Mouse (Mus musculus) hindbrain, embryonic 10.5 days (tissue): Measurements from ENCODE around the gene Lsm7. TPM values are rescaled to one million over a fixed set of nuclear protein-coding genes. Genes with fewer than 3 reads are reported as not detected.

Experiments
- DNase-seq: peaks from one replicate; pipeline ENCODE4 v3.0.0-alpha.2; 2017; ENCODE audit warnings: low spot score
- H3K27ac ChIP-seq: fragments of 300-500 bp; sonication (generic); 2 replicates; pipeline ENCODE4 v1.5.1; 2016; ENCODE audit warnings: mild to moderate bottlenecking, moderate library complexity
- H3K27me3 ChIP-seq: fragments of 300-500 bp; sonication (generic); 2 replicates; pipeline ENCODE4 v1.6.1; 2016; ENCODE audit warnings: mild to moderate bottlenecking; ENCODE audit not compliant: poor library complexity, insufficient read depth, severe bottlenecking
- H3K36me3 ChIP-seq: fragments of 300-500 bp; sonication (generic); 2 replicates; pipeline ENCODE4 v1.6.1; 2016; ENCODE audit warnings: mild to moderate bottlenecking, moderate library complexity
- H3K4me1 ChIP-seq: fragments of 300-500 bp; sonication (generic); replicated peaks from 2 replicates; pipeline ENCODE4 v1.6.1; 2016; ENCODE audit warnings: mild to moderate bottlenecking
- H3K4me3 ChIP-seq: fragments of 300-500 bp; sonication (generic); 2 replicates; pipeline ENCODE4 v1.5.1; 2016; ENCODE audit warnings: mild to moderate bottlenecking, moderate library complexity
- H3K9me3 ChIP-seq: fragments of 300-500 bp; sonication (generic); 2 replicates; pipeline ENCODE4 v1.6.1; 2016; ENCODE audit warnings: mild to moderate bottlenecking, moderate library complexity
- WGBS: fragments of 180-500 bp; shearing (Covaris S2); methylation state at CpG from one replicate; pipeline ENCODE4 v1.1.7; 2016; 5-methylcytosine and 5-hydroxymethylcytosine counted together
- polyA plus RNA-seq: library from polyadenylated mRNA; unstranded; fragments of >200 nt; fragmentation: Nextera tagmentation; extraction: Ambion mirVana; gene quantifications from 2 replicates; pipeline ENCODE4 v1.2.1, GENCODE M21; 2016

Lsm7 gene
- polyA plus RNA-seq, 1 experiment from 2014 or later, result 327 TPM

GRCm38 (mm10) chr10:80814800-80815199 is 40.2 kb downstream of the Lsm7 start:
- H3K4me1 ChIP-seq, result peaks cover 14% of the 10 kb centered on the region
- H3K36me3 ChIP-seq, result no peaks in the 10 kb centered on the region
- no peak overlapping the region for H3K4me3 ChIP-seq
- no peak overlapping the region for H3K27ac ChIP-seq
- no peak for DNase-seq
- peaks cover 26% of the 10 kb centered on the region for H3K27me3 ChIP-seq
- WGBS, result 71% methylated on average over 7 of the region's 7 CpGs
- H3K9me3 ChIP-seq, result no peaks in the 10 kb centered on the region

GRCm38 (mm10) chr10:80813366-80813765 is 41.6 kb downstream of the Lsm7 start, which contains the start of gene Jsrp1:
TSS of gene Jsrp1 (minus strand) at chr10:80813498.
- peaks cover 26% of the 10 kb centered on the region for H3K4me1 ChIP-seq
- WGBS, result 84% methylated on average over 4 of the region's 4 CpGs
- no peak for DNase-seq
- H3K36me3 ChIP-seq, result no peaks in the 10 kb centered on the region
- no peak within 1 kb of the TSS for H3K4me3 ChIP-seq
- peaks cover 41% of the 10 kb centered on the region for H3K27me3 ChIP-seq
- H3K9me3 ChIP-seq, result no peaks in the 10 kb centered on the region
- H3K27ac ChIP-seq, result no peak within 1 kb of the TSS

GRCm38 (mm10) chr10:80812391-80813041 is 42.5 kb downstream of the Lsm7 start:
- H3K27ac ChIP-seq, result no peak overlapping the region
- peaks cover 49% of the 10 kb centered on the region for H3K27me3 ChIP-seq
- H3K9me3 ChIP-seq, result no peaks in the 10 kb centered on the region
- H3K4me3 ChIP-seq, result no peak overlapping the region
- peaks cover 34% of the 10 kb centered on the region for H3K4me1 ChIP-seq
- no peak for DNase-seq
- H3K36me3 ChIP-seq, result no peaks in the 10 kb centered on the region
- WGBS, result 63% methylated on average over 5 of the region's 5 CpGs

- Histone ChIP-seq H3K4me3 (peak overlapping the region; percentile 16), H3K9me3 (no peaks in the 10 kb centered on the region), H3K36me3 (peaks cover 11% of the 10 kb centered on the region), H3K27ac (peak overlapping the region; percentile 36; the same call in 1 of the 2 replicates), H3K4me1 (peaks cover 54% of the 10 kb centered on the region), H3K27me3 (peaks cover 72% of the 10 kb centered on the region)
- 3% methylated on average over 20 of the region's 20 CpGs for WGBS
- no peak for DNase-seq
These were observed 44.9 kb downstream of the Lsm7 start for GRCm38 (mm10) chr10:80810084-80810483.

GRCm38 (mm10) chr10:80808985-80809632 is 45.9 kb downstream of the Lsm7 start:
- H3K27me3 ChIP-seq, result peaks cover 73% of the 10 kb centered on the region
- H3K4me1 ChIP-seq, result peaks cover 54% of the 10 kb centered on the region
- H3K4me3 ChIP-seq, result peak overlapping the region; percentile 66
- peak overlapping the region; percentile 76 for H3K27ac ChIP-seq
- H3K9me3 ChIP-seq, result no peaks in the 10 kb centered on the region
- 8% methylated on average over 18 of the region's 18 CpGs for WGBS
- H3K36me3 ChIP-seq, result peaks cover 21% of the 10 kb centered on the region
- DNase-seq, result no peak

GRCm38 (mm10) chr10:80808099-80808984 is 46.7 kb downstream of the Lsm7 start:
- WGBS, result 16% methylated on average over 40 of the region's 40 CpGs
- peak overlapping the region; percentile 76 for H3K27ac ChIP-seq

GRCm38 (mm10) chr10:80807057-80807627 is 47.9 kb downstream of the Lsm7 start:
- under 1% methylated on average over 58 of the region's 58 CpGs for WGBS
- Histone ChIP-seq H3K4me1 (peaks cover 48% of the 10 kb centered on the region), H3K36me3 (peaks cover 41% of the 10 kb centered on the region), H3K27ac (peak overlapping the region; percentile 88), H3K9me3 (no peaks in the 10 kb centered on the region), H3K4me3 (peak overlapping the region; percentile 66), H3K27me3 (peaks cover 68% of the 10 kb centered on the region)
- DNase-seq, result peak; percentile 83

More at GRCm38 (mm10) chr10:80808099-80808984, 46.7 kb downstream of the Lsm7 start:
- DNase-seq, result peak; percentile 56
- peaks cover 29% of the 10 kb centered on the region for H3K36me3 ChIP-seq
- peaks cover 54% of the 10 kb centered on the region for H3K4me1 ChIP-seq
- H3K4me3 ChIP-seq, result peak overlapping the region; percentile 66
- H3K27me3 ChIP-seq, result peaks cover 70% of the 10 kb centered on the region
- no peaks in the 10 kb centered on the region for H3K9me3 ChIP-seq

GRCm38 (mm10) chr10:80806341-80807056 is 48.5 kb downstream of the Lsm7 start:
- Histone ChIP-seq H3K27me3 (peaks cover 63% of the 10 kb centered on the region), H3K9me3 (no peaks in the 10 kb centered on the region), H3K27ac (peak overlapping the region; percentile 88), H3K4me1 (peaks cover 47% of the 10 kb centered on the region), H3K36me3 (peaks cover 47% of the 10 kb centered on the region), H3K4me3 (peak overlapping the region; percentile 66)
- 33% methylated on average over 34 of the region's 34 CpGs for WGBS
- no peak for DNase-seq

- Histone ChIP-seq H3K4me3 (peak overlapping the region; percentile 66; the same call in 1 of the 2 replicates), H3K27ac (no peak overlapping the region), H3K4me1 (peaks cover 48% of the 10 kb centered on the region), H3K9me3 (no peaks in the 10 kb centered on the region), H3K27me3 (peaks cover 58% of the 10 kb centered on the region), H3K36me3 (peaks cover 53% of the 10 kb centered on the region)
- WGBS, result 21% methylated on average over 3 of the region's 3 CpGs
- DNase-seq, result peak; percentile 82
These were observed 49.1 kb downstream of the Lsm7 start for GRCm38 (mm10) chr10:80805925-80806324.

GRCm38 (mm10) chr10:80805322-80805721 is 49.7 kb downstream of the Lsm7 start:
- no peak for DNase-seq
- Histone ChIP-seq H3K36me3 (peaks cover 59% of the 10 kb centered on the region), H3K27me3 (peaks cover 52% of the 10 kb centered on the region), H3K4me3 (peak overlapping the region; percentile 66; the same call in 1 of the 2 replicates), H3K27ac (no peak overlapping the region), H3K4me1 (peaks cover 52% of the 10 kb centered on the region), H3K9me3 (no peaks in the 10 kb centered on the region)
- 86% methylated on average over 5 of the region's 5 CpGs for WGBS

- peaks cover 48% of the 10 kb centered on the region for H3K27me3 ChIP-seq
- 69% methylated on average over 6 of the region's 6 CpGs for WGBS
- peaks cover 63% of the 10 kb centered on the region for H3K36me3 ChIP-seq
- H3K27ac ChIP-seq, result no peak within 1 kb of the TSS
- H3K9me3 ChIP-seq, result no peaks in the 10 kb centered on the region
- no peak for DNase-seq
- peaks cover 52% of the 10 kb centered on the region for H3K4me1 ChIP-seq
- H3K4me3 ChIP-seq, result peak within 1 kb of the TSS; percentile 66; the same call in 1 of the 2 replicates
These were observed 50.1 kb downstream of the Lsm7 start, which contains the start of gene Amh for GRCm38 (mm10) chr10:80804916-80805315. TSS of gene Amh (plus strand) at chr10:80805243.

GRCm38 (mm10) chr10:80804340-80804739 is 50.7 kb downstream of the Lsm7 start:
- H3K27ac ChIP-seq, result no peak overlapping the region
- 95% methylated on average over 2 of the region's 2 CpGs for WGBS
- no peak overlapping the region for H3K4me3 ChIP-seq
- peaks cover 64% of the 10 kb centered on the region for H3K36me3 ChIP-seq
- H3K4me1 ChIP-seq, result peaks cover 54% of the 10 kb centered on the region
- DNase-seq, result no peak
- no peaks in the 10 kb centered on the region for H3K9me3 ChIP-seq
- peaks cover 42% of the 10 kb centered on the region for H3K27me3 ChIP-seq
